Mouse (Mus musculus): ENCODE measurements around the gene Hprt. TPM values are rescaled to one million over a fixed set of nuclear protein-coding genes. Genes with fewer than 3 reads are reported as not detected.

The Hprt gene
- polyA plus RNA-seq, 1 experiment from 2014 or later, result 149 TPM

DNA sequence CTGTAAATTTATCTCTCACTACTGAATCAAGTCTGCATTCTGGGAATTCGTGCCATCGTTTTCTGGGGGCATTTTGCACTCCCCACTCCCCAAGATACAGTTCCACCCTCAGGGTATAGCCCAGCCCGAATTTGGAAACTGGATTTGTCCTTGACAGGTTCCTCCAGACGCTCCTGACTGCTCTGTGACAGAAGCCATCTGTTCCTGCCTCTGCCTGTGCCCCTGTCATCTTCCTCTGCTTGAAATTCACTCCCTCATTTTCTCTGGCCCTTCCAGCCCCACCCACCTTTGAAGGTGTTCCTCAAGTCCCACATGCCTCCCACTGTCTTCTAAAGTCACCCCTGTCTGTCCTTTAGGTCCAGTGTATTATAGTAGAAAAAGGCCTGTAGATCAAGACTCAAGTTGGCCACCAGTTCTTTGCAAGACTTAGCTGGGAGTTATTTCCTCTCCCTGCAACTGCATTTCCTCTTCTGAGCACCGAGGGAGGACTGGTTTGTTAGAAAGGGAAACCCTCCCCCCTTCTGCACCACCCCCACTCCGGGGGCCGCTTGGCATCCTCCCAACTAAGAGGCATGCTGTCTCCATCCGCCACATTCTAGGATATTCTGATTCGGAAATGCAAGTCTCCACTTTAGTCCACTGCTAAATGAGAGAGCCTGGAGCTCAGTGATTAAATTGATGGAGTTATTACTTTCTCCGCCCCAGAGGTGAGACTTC, 57.4 kb downstream of the Hprt start:
- no peak overlapping the region for H3K4me3 ChIP-seq (replicated peaks)
- H3K9me3 ChIP-seq (replicated peaks), result no peaks in the 10 kb centered on the region
- H3K36me3 ChIP-seq, result no peaks in the 10 kb centered on the region
- 27% methylated on average over 10 of the region's 10 CpGs for WGBS
- ATAC-seq (ENCODE audit: insufficient number of reproducible peaks, low FRiP score, low TSS enrichment, low read depth), result no peak
- H3K9ac ChIP-seq, result no peak overlapping the region
- H3K4me1 ChIP-seq, result no peaks in the 10 kb centered on the region
- no peak overlapping the region for H3K4me2 ChIP-seq (replicated peaks)
- H3K27me3 ChIP-seq, result no peaks in the 10 kb centered on the region
- H3K27ac ChIP-seq (replicated peaks), result 0 out of 2 replicates have a peak overlapping the region, but pooled peaks have one; percentile 28

- Histone ChIP-seq H3K27ac (replicated peaks) (0 out of 2 replicates have a peak overlapping the region, but pooled peaks have one; percentile 28), H3K4me2 (replicated peaks) (no peak overlapping the region), H3K4me1 (no peaks in the 10 kb centered on the region), H3K36me3 (no peaks in the 10 kb centered on the region), H3K9me3 (replicated peaks) (no peaks in the 10 kb centered on the region), H3K27me3 (no peaks in the 10 kb centered on the region), H3K4me3 (replicated peaks) (no peak overlapping the region), H3K9ac (no peak overlapping the region)
- ATAC-seq (ENCODE audit: insufficient number of reproducible peaks, low FRiP score, low TSS enrichment, low read depth), result no peak
- 50% methylated on average over 4 of the region's 4 CpGs for WGBS
These were observed 58.1 kb downstream of the Hprt start for GRCm38 (mm10) chrX:53046033-53046432.

DNA sequence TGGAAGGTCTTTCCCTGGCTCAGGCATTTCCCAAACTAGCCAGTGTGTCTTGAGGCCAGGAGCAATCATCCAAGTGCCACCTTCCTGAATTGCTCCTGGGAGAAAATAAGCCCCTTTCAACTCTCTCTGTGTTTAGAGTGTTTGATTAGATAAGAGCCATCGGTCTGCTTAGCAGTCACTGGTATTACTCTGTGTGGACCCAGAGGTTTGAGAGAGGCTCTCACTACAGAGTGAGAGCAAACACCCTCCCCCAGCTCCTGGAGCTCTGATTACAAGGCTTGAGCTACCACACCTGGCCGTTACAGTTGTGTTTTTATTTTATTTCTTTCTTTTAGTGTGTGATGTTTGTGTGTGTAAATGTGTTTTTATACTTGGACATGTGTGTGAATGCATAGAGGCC, 59.0 kb downstream of the Hprt start:
- Histone ChIP-seq H3K27ac (replicated peaks) (no peak overlapping the region), H3K4me3 (replicated peaks) (no peak overlapping the region), H3K4me2 (replicated peaks) (no peak overlapping the region), H3K4me1 (no peaks in the 10 kb centered on the region), H3K9me3 (replicated peaks) (no peaks in the 10 kb centered on the region), H3K36me3 (no peaks in the 10 kb centered on the region), H3K9ac (no peak overlapping the region), H3K27me3 (no peaks in the 10 kb centered on the region)
- WGBS, result 51% methylated on average over 2 of the region's 2 CpGs
- no peak for ATAC-seq (ENCODE audit: insufficient number of reproducible peaks, low FRiP score, low TSS enrichment, low read depth)

GRCm38 (mm10) chrX:53049196-53049595, 61.3 kb downstream of the Hprt start:
- H3K27me3 ChIP-seq, result no peaks in the 10 kb centered on the region
- no peaks in the 10 kb centered on the region for H3K36me3 ChIP-seq
- H3K4me3 ChIP-seq (replicated peaks), result no peak overlapping the region
- H3K4me2 ChIP-seq (replicated peaks), result no peak overlapping the region
- no peak overlapping the region for H3K9ac ChIP-seq
- 46% methylated on average over 4 of the region's 4 CpGs for WGBS
- H3K9me3 ChIP-seq (replicated peaks), result no peaks in the 10 kb centered on the region
- peaks cover 13% of the 10 kb centered on the region for H3K4me1 ChIP-seq
- no peak for ATAC-seq (ENCODE audit: insufficient number of reproducible peaks, low FRiP score, low TSS enrichment, low read depth)
- no peak overlapping the region for H3K27ac ChIP-seq (replicated peaks)

GRCm38 (mm10) chrX:53050353-53050752, 62.4 kb downstream of the Hprt start:
- no peak for ATAC-seq (ENCODE audit: insufficient number of reproducible peaks, low FRiP score, low TSS enrichment, low read depth)
- H3K36me3 ChIP-seq, result no peaks in the 10 kb centered on the region
- peak overlapping the region; percentile 32 for H3K4me2 ChIP-seq (replicated peaks)
- no peaks in the 10 kb centered on the region for H3K9me3 ChIP-seq (replicated peaks)
- peak overlapping the region; percentile 19; the same call in 1 of the 2 replicates for H3K4me3 ChIP-seq (replicated peaks)
- peaks cover 13% of the 10 kb centered on the region for H3K4me1 ChIP-seq
- H3K27ac ChIP-seq (replicated peaks), result no peak overlapping the region
- H3K27me3 ChIP-seq, result no peaks in the 10 kb centered on the region
- H3K9ac ChIP-seq, result no peak overlapping the region
- WGBS, result 28% methylated on average over 9 of the region's 9 CpGs

DNA sequence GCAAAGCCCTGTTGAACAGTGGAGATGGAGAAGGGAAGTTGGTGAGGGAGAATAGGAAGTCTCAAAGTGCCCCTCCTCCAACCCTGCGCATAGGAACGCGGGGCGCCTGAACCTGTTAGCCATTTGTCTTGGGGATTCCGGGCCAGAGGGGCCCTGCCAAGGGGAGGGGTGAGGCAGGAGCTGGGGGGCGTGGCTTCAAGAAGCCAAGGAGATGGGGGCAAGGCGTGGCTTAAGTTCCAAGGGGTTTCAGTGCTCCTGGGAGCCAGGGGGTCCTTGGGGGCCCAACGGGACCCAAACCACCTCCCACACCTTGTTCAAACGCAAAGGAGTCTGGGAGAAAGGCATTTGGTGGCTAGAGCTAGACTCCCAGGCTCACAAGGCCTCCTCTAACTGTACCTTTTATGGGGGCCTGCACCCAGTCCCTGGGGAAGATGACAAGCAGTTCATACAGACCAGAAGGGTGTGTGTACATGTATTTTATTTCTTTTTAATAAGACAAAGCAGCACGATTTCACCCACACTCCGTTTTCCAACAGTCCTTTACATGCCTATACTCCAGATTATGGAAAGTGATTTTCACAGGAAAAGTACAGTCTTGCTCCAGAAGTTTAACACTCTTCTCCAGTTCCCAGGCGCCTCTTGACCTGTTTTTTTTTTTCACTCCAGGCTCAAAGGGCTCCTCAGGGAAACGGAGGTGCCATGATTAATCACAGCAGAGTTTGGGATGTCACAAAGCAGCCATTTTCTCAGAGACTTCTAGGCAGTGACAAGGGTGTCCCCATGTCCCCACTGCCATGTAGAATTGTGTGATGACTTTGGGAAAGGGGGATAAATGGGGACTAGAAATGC, 64.9 kb downstream of the Hprt start:
- Histone ChIP-seq H3K4me3 (replicated peaks) (peak overlapping the region; percentile 6), H3K9me3 (replicated peaks) (no peaks in the 10 kb centered on the region), H3K36me3 (no peaks in the 10 kb centered on the region), H3K4me1 (peaks cover 13% of the 10 kb centered on the region), H3K27ac (replicated peaks) (peak overlapping the region; percentile 63), H3K4me2 (replicated peaks) (peak overlapping the region; percentile 33), H3K9ac (no peak overlapping the region), H3K27me3 (no peaks in the 10 kb centered on the region)
- ATAC-seq (ENCODE audit: insufficient number of reproducible peaks, low FRiP score, low TSS enrichment, low read depth), result peak; percentile 66
- WGBS, result 16% methylated on average over 13 of the region's 13 CpGs

DNA sequence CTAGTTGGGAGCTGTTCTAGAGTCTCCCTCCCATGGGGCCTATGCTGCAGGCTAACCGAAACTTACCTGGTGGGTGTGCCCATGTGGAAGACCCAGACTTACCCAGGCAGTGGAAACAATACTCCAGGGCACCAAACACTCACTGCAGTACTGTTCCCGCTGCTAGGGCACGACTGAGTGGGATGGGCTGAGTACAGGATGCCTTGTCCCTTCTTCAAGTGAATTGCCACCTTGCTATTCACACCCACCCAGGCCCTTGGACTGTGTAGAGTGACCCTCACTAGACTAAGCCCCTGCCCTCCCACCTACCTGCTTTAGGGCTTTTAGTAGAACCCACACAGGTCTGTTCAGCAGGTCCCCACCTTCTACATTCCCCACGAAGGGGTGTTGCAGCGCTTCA, 65.9 kb downstream of the Hprt start:
- no peak overlapping the region for H3K9ac ChIP-seq
- 36% methylated on average over 5 of the region's 5 CpGs for WGBS
- H3K4me2 ChIP-seq (replicated peaks), result peak overlapping the region; percentile 25; the same call in 1 of the 2 replicates
- H3K9me3 ChIP-seq (replicated peaks), result no peaks in the 10 kb centered on the region
- no peaks in the 10 kb centered on the region for H3K36me3 ChIP-seq
- H3K27ac ChIP-seq (replicated peaks), result peak overlapping the region; percentile 60; the same call in 1 of the 2 replicates
- peak overlapping the region; percentile 21 for H3K4me3 ChIP-seq (replicated peaks)
- H3K4me1 ChIP-seq, result peaks cover 13% of the 10 kb centered on the region
- H3K27me3 ChIP-seq, result no peaks in the 10 kb centered on the region
- ATAC-seq (ENCODE audit: insufficient number of reproducible peaks, low FRiP score, low TSS enrichment, low read depth), result no peak

DNA sequence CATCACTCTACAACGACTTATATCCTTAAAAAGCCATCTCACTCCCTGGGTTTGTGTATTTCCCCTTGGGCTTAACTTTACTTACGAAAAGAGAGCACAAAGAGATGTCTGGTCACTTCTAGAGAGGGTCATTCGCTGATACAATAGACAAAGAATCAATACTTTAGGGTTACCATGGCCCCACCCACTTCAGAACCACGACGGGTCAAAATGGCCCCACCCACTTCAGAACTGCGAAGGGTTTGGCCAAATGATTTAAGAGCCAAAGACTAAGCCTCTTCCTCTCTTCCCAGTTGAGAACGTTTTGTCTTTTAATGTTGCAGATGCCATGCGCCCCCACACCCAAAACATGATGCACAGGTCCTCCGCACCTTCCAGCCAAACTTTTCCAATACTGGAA, 67.8 kb downstream of the Hprt start:
- Histone ChIP-seq H3K27ac (replicated peaks) (peak overlapping the region; percentile 93), H3K4me3 (replicated peaks) (peak overlapping the region; percentile 57), H3K36me3 (no peaks in the 10 kb centered on the region), H3K27me3 (no peaks in the 10 kb centered on the region), H3K9me3 (replicated peaks) (no peaks in the 10 kb centered on the region), H3K4me1 (peaks cover 13% of the 10 kb centered on the region), H3K9ac (no peak overlapping the region), H3K4me2 (replicated peaks) (peak overlapping the region; percentile 56)
- 13% methylated on average over 9 of the region's 9 CpGs for WGBS
- ATAC-seq (ENCODE audit: insufficient number of reproducible peaks, low FRiP score, low TSS enrichment, low read depth), result no peak

DNA sequence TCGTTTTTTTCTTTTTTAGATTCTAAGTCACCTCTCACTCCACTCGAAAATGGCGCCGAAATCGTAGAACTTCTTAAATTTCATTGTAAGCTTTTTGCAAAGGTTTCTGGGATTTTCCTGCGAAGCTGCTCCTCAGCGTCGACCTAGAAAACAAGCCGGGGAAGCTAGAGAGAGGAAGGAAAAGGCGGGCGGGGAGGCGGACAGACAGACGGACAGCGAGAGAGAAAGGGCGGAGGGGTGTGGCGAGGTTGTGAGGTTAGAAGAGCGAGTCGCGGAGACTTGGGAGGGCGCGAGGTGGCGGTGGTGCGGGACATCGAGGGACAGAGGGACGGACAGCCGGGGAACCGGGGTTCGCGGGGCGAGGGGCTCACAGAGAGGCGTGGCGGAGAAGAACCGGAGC, 68.7 kb downstream of the Hprt start:
- peaks cover 13% of the 10 kb centered on the region for H3K4me1 ChIP-seq
- 22% methylated on average over 33 of the region's 33 CpGs for WGBS
- H3K4me2 ChIP-seq (replicated peaks), result peak overlapping the region; percentile 56

GRCm38 (mm10) chrX:53057054-53057759, 69.3 kb downstream of the Hprt start:
- WGBS, result 15% methylated on average over 41 of the region's 42 CpGs
- peak overlapping the region; percentile 66 for H3K9ac ChIP-seq
- H3K27ac ChIP-seq (replicated peaks), result peak overlapping the region; percentile 93
- no peaks in the 10 kb centered on the region for H3K27me3 ChIP-seq
- H3K4me2 ChIP-seq (replicated peaks), result peak overlapping the region; percentile 56
- no peaks in the 10 kb centered on the region for H3K9me3 ChIP-seq (replicated peaks)
- ATAC-seq (ENCODE audit: insufficient number of reproducible peaks, low FRiP score, low TSS enrichment, low read depth), result peak; percentile 86
- H3K36me3 ChIP-seq, result no peaks in the 10 kb centered on the region
- H3K4me1 ChIP-seq, result peaks cover 13% of the 10 kb centered on the region
- peak overlapping the region; percentile 57 for H3K4me3 ChIP-seq (replicated peaks)

More for the DNA sequence above, 68.7 kb downstream of the Hprt start:
- ATAC-seq (ENCODE audit: insufficient number of reproducible peaks, low FRiP score, low TSS enrichment, low read depth), result 0 out of 2 replicates have a peak, but pooled peaks have one; percentile 4
- Histone ChIP-seq H3K27ac (replicated peaks) (peak overlapping the region; percentile 93), H3K9me3 (replicated peaks) (no peaks in the 10 kb centered on the region), H3K4me3 (replicated peaks) (peak overlapping the region; percentile 57), H3K36me3 (no peaks in the 10 kb centered on the region), H3K9ac (peak overlapping the region; percentile 66), H3K27me3 (no peaks in the 10 kb centered on the region)

DNA sequence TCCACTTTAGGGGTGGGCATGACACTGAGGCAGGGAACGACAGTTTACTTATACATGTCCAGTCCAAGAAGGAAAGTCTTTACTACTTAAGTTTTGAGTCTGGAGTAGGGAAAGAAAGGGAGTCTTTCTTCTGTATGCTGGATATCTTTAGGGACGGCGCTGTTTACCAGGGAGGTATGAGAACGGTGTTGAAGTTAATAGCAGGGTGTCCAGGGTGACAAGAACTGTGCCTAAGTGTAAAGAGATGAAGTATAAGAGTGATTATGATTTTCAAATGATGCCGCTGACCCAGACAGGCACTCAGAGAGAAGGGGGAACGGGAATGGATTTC, 69.8 kb downstream of the Hprt start:
- 26% methylated on average over 6 of the region's 6 CpGs for WGBS
- H3K4me1 ChIP-seq, result peaks cover 8% of the 10 kb centered on the region
- peak overlapping the region; percentile 93 for H3K27ac ChIP-seq (replicated peaks)
- H3K9me3 ChIP-seq (replicated peaks), result no peaks in the 10 kb centered on the region
- H3K9ac ChIP-seq, result no peak overlapping the region
- H3K4me3 ChIP-seq (replicated peaks), result peak overlapping the region; percentile 57
- no peak for ATAC-seq (ENCODE audit: insufficient number of reproducible peaks, low FRiP score, low TSS enrichment, low read depth)
- H3K36me3 ChIP-seq, result no peaks in the 10 kb centered on the region
- H3K27me3 ChIP-seq, result no peaks in the 10 kb centered on the region
- peak overlapping the region; percentile 56 for H3K4me2 ChIP-seq (replicated peaks)

Data from embryonic facial prominence, embryonic 15.5 days (tissue).